Mouse (Mus musculus): ENCODE results near the gene BC051142. TPM values are rescaled to one million over a fixed set of nuclear protein-coding genes. Genes with fewer than 3 reads are reported as not detected.

Gene BC051142
- total RNA-seq (2014; rRNA removed) (2.0 and 9.2 TPM in 2 replicates), polyA plus RNA-seq (2015; fragmentation: Nextera tagmentation; extraction: Ambion mirVana) (6.7 and 7.8 TPM in 2 replicates)

- ATAC-seq (ENCODE audit: low FRiP score) (peak; percentile 97), DNase-seq (ENCODE audit: low spot score) (peak; percentile 96)
- H3K9ac ChIP-seq (replicated peaks; ENCODE audit: low read length, poor library complexity, severe bottlenecking): peak within 1 kb of the TSS; percentile 79
- TF ChIP-seq CTCF (IDR thresholded peaks at IDR 0.05): peak; percentile 47
- H3K4me3 ChIP-seq (ENCODE audit: low read depth, low read length): peak within 1 kb of the TSS; percentile 59
- H3K9me3 ChIP-seq (ENCODE audit: low read length): no peaks in the 10 kb centered on the region
- no peaks in the 10 kb centered on the region for H3K27me3 ChIP-seq (ENCODE audit: insufficient read depth, low read length)
- peak within 1 kb of the TSS; percentile 98 for H3K27ac ChIP-seq (ENCODE audit: low read depth, low read length)
- 5% methylated on average over 34 of the region's 34 CpGs for WGBS
- peak within 1 kb of the TSS; percentile 71 for H3K4me2 ChIP-seq (ENCODE audit: low read depth, low read length, poor library complexity, severe bottlenecking)
- H3K36me3 ChIP-seq (ENCODE audit: insufficient read depth, low read length): no peaks in the 10 kb centered on the region
- H3K4me1 ChIP-seq (ENCODE audit: insufficient read depth, low read length): no peaks in the 10 kb centered on the region
These were observed at the start of gene BC051142 for GRCm38 (mm10) chr17:34398711-34399393. BC051142 (plus strand) TSS chr17:34398820.

- H3K9ac ChIP-seq (replicated peaks; ENCODE audit: low read length, poor library complexity, severe bottlenecking): no peak overlapping the region
- peak; percentile 81 for DNase-seq (ENCODE audit: low spot score)
- no peaks in the 10 kb centered on the region for H3K4me1 ChIP-seq (ENCODE audit: insufficient read depth, low read length)
- H3K27me3 ChIP-seq (ENCODE audit: insufficient read depth, low read length): no peaks in the 10 kb centered on the region
- no peaks in the 10 kb centered on the region for H3K9me3 ChIP-seq (ENCODE audit: low read length)
- WGBS: 3% methylated on average over 4 of the region's 4 CpGs
- no peak overlapping the region for H3K27ac ChIP-seq (ENCODE audit: low read depth, low read length)
- no peak for ATAC-seq (ENCODE audit: low FRiP score)
- H3K36me3 ChIP-seq (ENCODE audit: insufficient read depth, low read length): no peaks in the 10 kb centered on the region
- peak; percentile 94 for TF ChIP-seq CTCF (IDR thresholded peaks at IDR 0.05)
- H3K4me2 ChIP-seq (ENCODE audit: low read depth, low read length, poor library complexity, severe bottlenecking): no peak overlapping the region
- no peak overlapping the region for H3K4me3 ChIP-seq (ENCODE audit: low read depth, low read length)
These were observed 49.2 kb upstream of the BC051142 start for GRCm38 (mm10) chr17:34349429-34349828.

- Histone ChIP-seq H3K36me3 (ENCODE audit: insufficient read depth, low read length) (no peaks in the 10 kb centered on the region), H3K4me3 (ENCODE audit: low read depth, low read length) (no peak within 1 kb of the TSS), H3K9me3 (ENCODE audit: low read length) (no peaks in the 10 kb centered on the region), H3K4me1 (ENCODE audit: insufficient read depth, low read length) (no peaks in the 10 kb centered on the region), H3K9ac (replicated peaks; ENCODE audit: low read length, poor library complexity, severe bottlenecking) (no peak within 1 kb of the TSS), H3K27ac (ENCODE audit: low read depth, low read length) (no peak within 1 kb of the TSS), H3K4me2 (ENCODE audit: low read depth, low read length, poor library complexity, severe bottlenecking) (no peak within 1 kb of the TSS), H3K27me3 (ENCODE audit: insufficient read depth, low read length) (no peaks in the 10 kb centered on the region)
- DNase-seq (ENCODE audit: low spot score) (no peak), ATAC-seq (ENCODE audit: low FRiP score) (no peak)
- WGBS: 85% methylated on average over 5 of the region's 5 CpGs
- TF ChIP-seq CTCF (IDR thresholded peaks at IDR 0.05): no peak
These were observed 44.1 kb upstream of the BC051142 start, which contains the start of gene Btnl2 for GRCm38 (mm10) chr17:34354539-34354938. Btnl2 (plus strand) TSS chr17:34354822.

GRCm38 (mm10) chr17:34354940-34355339 is 43.7 kb upstream of the BC051142 start:
- no peak for DNase-seq (ENCODE audit: low spot score)
- 86% methylated on average over 1 of the region's 1 CpGs for WGBS

GRCm38 (mm10) chr17:34362954-34363546 is 35.6 kb upstream of the BC051142 start:
- 85% methylated on average over 15 of the region's 15 CpGs for WGBS
- DNase-seq (ENCODE audit: low spot score) (no peak), ATAC-seq (ENCODE audit: low FRiP score) (no peak)
- TF ChIP-seq CTCF (IDR thresholded peaks at IDR 0.05): no peak
- no peak overlapping the region for H3K9ac ChIP-seq (replicated peaks; ENCODE audit: low read length, poor library complexity, severe bottlenecking)
- no peaks in the 10 kb centered on the region for H3K27me3 ChIP-seq (ENCODE audit: insufficient read depth, low read length)
- no peaks in the 10 kb centered on the region for H3K9me3 ChIP-seq (ENCODE audit: low read length)
- no peaks in the 10 kb centered on the region for H3K36me3 ChIP-seq (ENCODE audit: insufficient read depth, low read length)
- H3K4me1 ChIP-seq (ENCODE audit: insufficient read depth, low read length): no peaks in the 10 kb centered on the region
- H3K4me3 ChIP-seq (ENCODE audit: low read depth, low read length): no peak overlapping the region
- H3K4me2 ChIP-seq (ENCODE audit: low read depth, low read length, poor library complexity, severe bottlenecking): no peak overlapping the region
- no peak overlapping the region for H3K27ac ChIP-seq (ENCODE audit: low read depth, low read length)

More at GRCm38 (mm10) chr17:34354940-34355339, 43.7 kb upstream of the BC051142 start:
- TF ChIP-seq CTCF (IDR thresholded peaks at IDR 0.05): no peak
- no peaks in the 10 kb centered on the region for H3K27me3 ChIP-seq (ENCODE audit: insufficient read depth, low read length)
- H3K9ac ChIP-seq (replicated peaks; ENCODE audit: low read length, poor library complexity, severe bottlenecking): no peak overlapping the region
- no peak for ATAC-seq (ENCODE audit: low FRiP score)
- H3K4me2 ChIP-seq (ENCODE audit: low read depth, low read length, poor library complexity, severe bottlenecking): no peak overlapping the region
- no peaks in the 10 kb centered on the region for H3K36me3 ChIP-seq (ENCODE audit: insufficient read depth, low read length)
- H3K9me3 ChIP-seq (ENCODE audit: low read length): no peaks in the 10 kb centered on the region
- no peak overlapping the region for H3K27ac ChIP-seq (ENCODE audit: low read depth, low read length)
- H3K4me1 ChIP-seq (ENCODE audit: insufficient read depth, low read length): no peaks in the 10 kb centered on the region
- no peak overlapping the region for H3K4me3 ChIP-seq (ENCODE audit: low read depth, low read length)

- WGBS: 74% methylated on average over 3 of the region's 3 CpGs
- ATAC-seq (ENCODE audit: low FRiP score): no peak
- Histone ChIP-seq H3K4me3 (ENCODE audit: low read depth, low read length) (no peak overlapping the region), H3K36me3 (ENCODE audit: insufficient read depth, low read length) (no peaks in the 10 kb centered on the region), H3K9ac (replicated peaks; ENCODE audit: low read length, poor library complexity, severe bottlenecking) (no peak overlapping the region), H3K27ac (ENCODE audit: low read depth, low read length) (no peak overlapping the region), H3K27me3 (ENCODE audit: insufficient read depth, low read length) (no peaks in the 10 kb centered on the region), H3K4me2 (ENCODE audit: low read depth, low read length, poor library complexity, severe bottlenecking) (no peak overlapping the region), H3K4me1 (ENCODE audit: insufficient read depth, low read length) (no peaks in the 10 kb centered on the region), H3K9me3 (ENCODE audit: low read length) (no peaks in the 10 kb centered on the region)
- no peak for DNase-seq (ENCODE audit: low spot score)
- TF ChIP-seq CTCF (IDR thresholded peaks at IDR 0.05): no peak
These were observed 34.8 kb upstream of the BC051142 start for GRCm38 (mm10) chr17:34363676-34364310.

All from midbrain, postnatal 0 days (tissue).